Mouse (Mus musculus) urinary bladder, postnatal 36 days (tissue): Measurements from ENCODE around the gene 1700069L16Rik.

Experiments used
- DNase-seq, 2 experiments: peaks; one replicate each; pipeline ENCODE4 v3.0.0; 2022; ENCODE audit warnings: low spot score in 2 of 2, mixed read lengths in 1 of 2

Gene 1700069L16Rik

GRCm38 (mm10) chr5:113724446-113724845 is at the start of gene 1700069L16Rik:
Gene 1700069L16Rik, minus strand, starts transcription at chr5:113724772.
- peak; percentile 70 to 80 for DNase-seq

- DNase-seq = peak; percentile 81 to 89
Measured at GRCm38 (mm10) chr5:113773664-113774063, 49.1 kb upstream of the 1700069L16Rik start.

GRCm38 (mm10) chr5:113772905-113773519 is 48.4 kb upstream of the 1700069L16Rik start:
- no peak for DNase-seq

- peak; percentile 92 to 93 for DNase-seq
Measured at GRCm38 (mm10) chr5:113772450-113772895, 47.9 kb upstream of the 1700069L16Rik start, which contains the start of the genes Sart3 and Iscu. Gene Sart3, minus strand, starts transcription at chr5:113772510. Gene Iscu, plus strand, starts transcription at chr5:113772748.

GRCm38 (mm10) chr5:113771213-113772162 is 46.9 kb upstream of the 1700069L16Rik start:
- DNase-seq = peak; percentile 81 to 83

- DNase-seq = no peak
Measured at GRCm38 (mm10) chr5:113768806-113769205, 44.2 kb upstream of the 1700069L16Rik start.

GRCm38 (mm10) chr5:113765641-113766526 is 41.3 kb upstream of the 1700069L16Rik start:
- no peak for DNase-seq

- DNase-seq = no peak
Measured at GRCm38 (mm10) chr5:113764426-113764825, 39.9 kb upstream of the 1700069L16Rik start.

- no peak for DNase-seq
Measured at GRCm38 (mm10) chr5:113761585-113761984, 37.0 kb upstream of the 1700069L16Rik start.

GRCm38 (mm10) chr5:113755347-113756030 is 30.9 kb upstream of the 1700069L16Rik start:
- DNase-seq = no peak

GRCm38 (mm10) chr5:113751521-113752157 is 27.1 kb upstream of the 1700069L16Rik start:
- no peak for DNase-seq

- no peak for DNase-seq
Measured at GRCm38 (mm10) chr5:113748556-113749331, 24.2 kb upstream of the 1700069L16Rik start.

GRCm38 (mm10) chr5:113747629-113748028 is 23.1 kb upstream of the 1700069L16Rik start:
- no peak for DNase-seq

- DNase-seq = no peak
Measured at GRCm38 (mm10) chr5:113737607-113738237, 13.2 kb upstream of the 1700069L16Rik start.

GRCm38 (mm10) chr5:113736522-113737164 is 12.1 kb upstream of the 1700069L16Rik start:
- DNase-seq = no peak

- no peak for DNase-seq
Measured at GRCm38 (mm10) chr5:113736113-113736502, 11.5 kb upstream of the 1700069L16Rik start.

GRCm38 (mm10) chr5:113735345-113736112 is 11.0 kb upstream of the 1700069L16Rik start, which contains the start of gene Ficd:
Gene Ficd, plus strand, starts transcription at chr5:113735803.
- DNase-seq = peak; percentile 75 to 91

- DNase-seq = no peak
Measured at GRCm38 (mm10) chr5:113735023-113735344, 10.4 kb upstream of the 1700069L16Rik start.
